Mouse (Mus musculus): ENCODE measurements around the gene Syt2. TPM values are rescaled to one million over a fixed set of nuclear protein-coding genes. Genes with fewer than 3 reads are reported as not detected.

Syt2 gene
- polyA plus RNA-seq, 2 experiments: 0.04 TPM; not detected in 1

DNA sequence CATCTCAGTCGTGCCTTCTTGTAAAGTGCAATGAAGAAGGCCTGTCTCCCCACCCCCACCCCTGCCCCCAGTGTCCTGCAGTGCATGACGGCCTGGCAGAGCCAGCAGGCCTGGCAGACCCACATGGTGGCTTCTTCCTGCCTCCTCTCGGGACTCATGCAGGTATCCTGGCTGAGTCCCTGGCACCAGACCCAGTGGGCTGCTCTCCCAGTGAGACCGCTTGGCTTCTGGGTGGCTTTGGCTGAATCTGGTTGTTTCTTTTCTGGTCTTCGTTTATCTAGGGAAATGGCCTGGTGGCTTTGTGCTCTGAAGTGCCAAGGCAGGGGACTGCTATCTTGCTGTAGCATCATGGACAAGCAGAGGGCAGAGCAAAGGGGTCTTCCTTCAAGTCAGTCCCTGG is 68.6 kb downstream of the Syt2 start:
- ATAC-seq (ENCODE audit: insufficient read depth) (no peak), DNase-seq (ENCODE audit: low read depth in 3 of 3, low spot score in 3 of 3) (no peak)
- H3K4me3 ChIP-seq (ENCODE audit: insufficient read depth in 1 of 2, low read depth in 2 of 2, low read length in 2 of 2): no peak overlapping the region
- H3K9ac ChIP-seq (replicated peaks): no peak overlapping the region
- TF ChIP-seq EP300 (IDR thresholded peaks at IDR 0.05; ENCODE audit: low read depth) (no peak), CTCF (IDR thresholded peaks at IDR 0.05; ENCODE audit: low read depth) (no peak)
- no peak overlapping the region for H3K4me2 ChIP-seq (ENCODE audit: low read depth)
- H3K4me1 ChIP-seq (replicated peaks; ENCODE audit: control insufficient read depth in 2 of 2, insufficient read depth in 2 of 2, low read length in 1 of 2): no peaks in the 10 kb centered on the region; a peak in 2 of 4 replicates
- H3K27ac ChIP-seq: no peak overlapping the region
- peaks cover 10% of the 10 kb centered on the region for H3K27me3 ChIP-seq (ENCODE audit: control insufficient read depth, insufficient read depth, low read length)
- H3K36me3 ChIP-seq (replicated peaks; ENCODE audit: control insufficient read depth, insufficient read depth, low read depth): no peaks in the 10 kb centered on the region
- H3K9me3 ChIP-seq (ENCODE audit: control insufficient read depth, low read length): no peaks in the 10 kb centered on the region
- WGBS (ENCODE audit: insufficient replicate concordance): 55% methylated on average over 5 of the region's 5 CpGs

DNA sequence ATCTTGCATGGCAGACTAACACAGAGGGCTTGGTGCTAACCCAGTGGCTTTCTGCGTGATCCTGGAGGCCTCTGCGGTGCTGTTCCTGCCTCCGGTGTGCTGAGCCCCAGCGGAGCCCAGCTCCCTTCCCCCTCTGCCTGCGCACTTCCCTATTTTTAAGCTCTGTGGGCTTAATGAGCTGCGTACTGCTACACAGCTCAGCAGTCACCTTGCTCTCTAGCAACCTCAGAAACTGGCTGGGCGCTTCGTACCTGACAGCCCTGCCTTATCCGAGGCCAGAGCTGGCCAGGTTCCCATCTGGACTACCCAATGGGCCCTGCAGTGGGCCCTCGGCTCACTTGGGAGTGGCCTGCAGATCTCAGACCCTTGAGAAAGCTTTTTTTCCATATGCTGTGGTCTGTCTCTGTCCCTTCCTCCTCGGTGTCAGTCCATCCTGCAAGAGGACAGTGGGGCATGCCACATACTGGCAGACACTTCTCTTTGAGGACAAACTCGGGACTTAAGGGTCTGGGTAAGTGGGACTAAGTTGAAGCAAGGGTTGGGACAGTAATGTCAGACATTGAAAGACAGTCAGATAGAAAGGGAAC is 73.3 kb downstream of the Syt2 start:
- no peak overlapping the region for H3K4me3 ChIP-seq (ENCODE audit: insufficient read depth in 1 of 2, low read depth in 2 of 2, low read length in 2 of 2)
- no peak overlapping the region for H3K27ac ChIP-seq
- ATAC-seq (ENCODE audit: insufficient read depth) (no peak), DNase-seq (ENCODE audit: low read depth in 3 of 3, low spot score in 3 of 3) (no peak)
- no peaks in the 10 kb centered on the region for H3K36me3 ChIP-seq (replicated peaks; ENCODE audit: control insufficient read depth, insufficient read depth, low read depth)
- H3K27me3 ChIP-seq (ENCODE audit: control insufficient read depth, insufficient read depth, low read length): no peaks in the 10 kb centered on the region
- TF ChIP-seq EP300 (IDR thresholded peaks at IDR 0.05; ENCODE audit: low read depth) (no peak), CTCF (IDR thresholded peaks at IDR 0.05; ENCODE audit: low read depth) (no peak)
- H3K4me1 ChIP-seq (replicated peaks; ENCODE audit: control insufficient read depth in 2 of 2, insufficient read depth in 2 of 2, low read length in 1 of 2): no peaks in the 10 kb centered on the region; a peak in 1 of 4 replicates
- 16% methylated on average over 12 of the region's 12 CpGs for WGBS (ENCODE audit: insufficient replicate concordance)
- H3K9ac ChIP-seq (replicated peaks): no peak overlapping the region
- no peak overlapping the region for H3K4me2 ChIP-seq (ENCODE audit: low read depth)
- H3K9me3 ChIP-seq (ENCODE audit: control insufficient read depth, low read length): no peaks in the 10 kb centered on the region

DNA sequence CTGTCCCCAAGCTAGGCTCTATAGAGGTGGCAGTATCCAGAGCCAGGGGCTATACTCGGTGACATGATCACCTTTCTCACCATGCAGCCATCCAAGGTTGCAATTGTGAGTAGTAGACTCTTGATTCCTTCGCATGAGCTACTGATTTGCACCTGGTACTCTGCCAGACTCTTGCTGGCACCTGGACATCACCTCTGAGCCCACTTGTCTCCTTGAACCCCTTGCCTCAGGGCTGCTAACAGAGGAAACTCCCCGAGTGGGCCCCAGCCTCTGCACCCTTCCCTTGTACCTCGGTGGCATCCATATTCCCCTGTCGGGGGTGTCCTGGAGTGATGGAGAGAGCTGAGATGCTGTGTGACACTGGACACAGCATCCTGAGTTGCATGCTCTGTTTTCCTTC is 75.0 kb downstream of the Syt2 start:
- H3K4me1 ChIP-seq (replicated peaks; ENCODE audit: control insufficient read depth in 2 of 2, insufficient read depth in 2 of 2, low read length in 1 of 2): no peaks in the 10 kb centered on the region; a peak in 1 of 4 replicates
- DNase-seq (ENCODE audit: low read depth in 3 of 3, low spot score in 3 of 3): no peak
- no peak overlapping the region for H3K9ac ChIP-seq (replicated peaks)
- ATAC-seq (ENCODE audit: insufficient read depth): no peak
- no peaks in the 10 kb centered on the region for H3K9me3 ChIP-seq (ENCODE audit: control insufficient read depth, low read length)
- H3K27me3 ChIP-seq (ENCODE audit: control insufficient read depth, insufficient read depth, low read length): no peaks in the 10 kb centered on the region
- TF ChIP-seq CTCF (IDR thresholded peaks at IDR 0.05; ENCODE audit: low read depth) (no peak), EP300 (IDR thresholded peaks at IDR 0.05; ENCODE audit: low read depth) (no peak)
- no peak overlapping the region for H3K4me2 ChIP-seq (ENCODE audit: low read depth)
- no peak overlapping the region for H3K4me3 ChIP-seq (ENCODE audit: insufficient read depth in 1 of 2, low read depth in 2 of 2, low read length in 2 of 2)
- 56% methylated on average over 5 of the region's 5 CpGs for WGBS (ENCODE audit: insufficient replicate concordance)
- H3K27ac ChIP-seq: no peak overlapping the region
- no peaks in the 10 kb centered on the region for H3K36me3 ChIP-seq (replicated peaks; ENCODE audit: control insufficient read depth, insufficient read depth, low read depth)

DNA sequence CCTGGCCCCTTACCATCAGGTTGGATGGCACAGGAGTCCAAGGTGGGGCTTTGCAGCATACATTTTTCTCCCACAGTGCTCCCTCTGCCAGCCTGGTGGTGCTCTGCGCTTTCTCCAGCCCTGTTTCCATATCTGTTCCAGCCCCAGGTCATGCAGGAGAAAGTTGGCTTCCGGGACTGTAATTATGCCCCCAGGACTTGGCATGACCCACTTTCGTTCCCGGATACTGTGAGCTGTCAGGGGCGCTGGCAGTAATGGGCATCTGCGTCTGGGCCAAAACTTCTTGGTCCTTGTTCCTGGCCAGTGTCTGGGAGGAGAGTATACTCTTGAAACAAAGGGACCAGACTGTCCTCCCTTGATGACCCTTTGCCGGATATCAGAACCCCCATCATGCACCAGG is 76.4 kb downstream of the Syt2 start:
- Histone ChIP-seq H3K27me3 (ENCODE audit: control insufficient read depth, insufficient read depth, low read length) (no peaks in the 10 kb centered on the region), H3K4me3 (ENCODE audit: insufficient read depth in 1 of 2, low read depth in 2 of 2, low read length in 2 of 2) (no peak overlapping the region), H3K9me3 (ENCODE audit: control insufficient read depth, low read length) (no peaks in the 10 kb centered on the region), H3K9ac (replicated peaks) (no peak overlapping the region), H3K4me2 (ENCODE audit: low read depth) (no peak overlapping the region), H3K4me1 (replicated peaks; ENCODE audit: control insufficient read depth in 2 of 2, insufficient read depth in 2 of 2, low read length in 1 of 2) (no peaks in the 10 kb centered on the region; a peak in 1 of 4 replicates), H3K27ac (no peak overlapping the region), H3K36me3 (replicated peaks; ENCODE audit: control insufficient read depth, insufficient read depth, low read depth) (no peaks in the 10 kb centered on the region)
- DNase-seq (ENCODE audit: low read depth in 3 of 3, low spot score in 3 of 3) (no peak), ATAC-seq (ENCODE audit: insufficient read depth) (no peak)
- 68% methylated on average over 7 of the region's 7 CpGs for WGBS (ENCODE audit: insufficient replicate concordance)
- TF ChIP-seq CTCF (IDR thresholded peaks at IDR 0.05; ENCODE audit: low read depth) (no peak), EP300 (IDR thresholded peaks at IDR 0.05; ENCODE audit: low read depth) (no peak)

DNA sequence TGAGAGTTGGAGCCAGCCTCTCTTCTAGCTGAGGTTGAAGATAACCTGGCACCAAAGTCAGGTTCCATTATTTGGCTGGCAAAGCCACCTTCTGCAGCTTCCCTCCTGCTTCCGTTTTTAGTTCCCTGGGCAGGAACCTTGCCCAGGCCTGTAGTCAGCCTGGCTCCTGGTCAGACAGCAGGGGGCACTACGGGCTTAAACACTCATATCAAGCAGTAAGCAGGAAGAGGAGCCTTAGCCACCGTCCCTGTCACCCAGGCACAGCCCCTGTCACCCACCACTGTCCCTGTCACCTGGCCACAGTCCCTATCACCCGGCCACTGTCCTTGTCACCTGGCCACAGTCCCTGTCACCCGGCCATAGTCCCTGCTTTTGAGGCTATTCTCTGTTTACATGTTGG is 78.8 kb downstream of the Syt2 start:
- DNase-seq (ENCODE audit: low read depth in 3 of 3, low spot score in 3 of 3) (no peak), ATAC-seq (ENCODE audit: insufficient read depth) (no peak)
- H3K9me3 ChIP-seq (ENCODE audit: control insufficient read depth, low read length): no peaks in the 10 kb centered on the region
- no peak overlapping the region for H3K27ac ChIP-seq
- no peak overlapping the region for H3K4me3 ChIP-seq (ENCODE audit: insufficient read depth in 1 of 2, low read depth in 2 of 2, low read length in 2 of 2)
- H3K4me2 ChIP-seq (ENCODE audit: low read depth): no peak overlapping the region
- H3K36me3 ChIP-seq (replicated peaks; ENCODE audit: control insufficient read depth, insufficient read depth, low read depth): no peaks in the 10 kb centered on the region
- TF ChIP-seq CTCF (IDR thresholded peaks at IDR 0.05; ENCODE audit: low read depth): peak; percentile 80
- TF ChIP-seq EP300 (IDR thresholded peaks at IDR 0.05; ENCODE audit: low read depth): no peak
- H3K27me3 ChIP-seq (ENCODE audit: control insufficient read depth, insufficient read depth, low read length): no peaks in the 10 kb centered on the region
- WGBS (ENCODE audit: insufficient replicate concordance): 20% methylated on average over 5 of the region's 5 CpGs
- H3K4me1 ChIP-seq (replicated peaks; ENCODE audit: control insufficient read depth in 2 of 2, insufficient read depth in 2 of 2, low read length in 1 of 2): no peaks in the 10 kb centered on the region
- H3K9ac ChIP-seq (replicated peaks): no peak overlapping the region

All from liver, embryonic 14.5 days (tissue).